Mouse (Mus musculus) Patski (cell line): ENCODE data around the gene Olfr1428. TPM values are rescaled to one million over a fixed set of nuclear protein-coding genes. Genes with fewer than 3 reads are reported as not detected.

ENCODE experiments used
- polyA plus RNA-seq: library from polyadenylated mRNA; unstranded; gene quantifications from one replicate; pipeline ENCODE4 v1.2.3, GENCODE M21; 2021

The Olfr1428 gene
- polyA plus RNA-seq, 1 experiment from 2014 or later = not detected

Other genes starting within 250 kb of the Olfr1428 start
- gene Olfr1419, start 240.8 kb downstream of the Olfr1428 start, polyA plus RNA-seq = not detected
- gene Olfr1420, start 229.3 kb downstream of the Olfr1428 start, polyA plus RNA-seq = 0.12 TPM
- 39.7 TPM for gene Patl1, start 203.5 kb downstream of the Olfr1428 start, polyA plus RNA-seq
- gene Osbp, start 150.0 kb downstream of the Olfr1428 start, polyA plus RNA-seq = 104 TPM
- not detected for gene Olfr1423, start 74.6 kb downstream of the Olfr1428 start, polyA plus RNA-seq
- gene Olfr1424, start 53.2 kb downstream of the Olfr1428 start, polyA plus RNA-seq = not detected
- gene Olfr1425, start 38.2 kb downstream of the Olfr1428 start, polyA plus RNA-seq = not detected
- gene Olfr1426, start 23.9 kb downstream of the Olfr1428 start, polyA plus RNA-seq = not detected
- not detected for gene Olfr1427, start 12.6 kb downstream of the Olfr1428 start, polyA plus RNA-seq
- not detected for gene Olfr76, start 7.3 kb upstream of the Olfr1428 start, polyA plus RNA-seq
- not detected for gene Olfr1555-ps1, start 54.2 kb upstream of the Olfr1428 start, polyA plus RNA-seq
- gene Olfr1431, start 84.7 kb upstream of the Olfr1428 start, polyA plus RNA-seq = not detected
- gene Olfr1432, start 116.7 kb upstream of the Olfr1428 start, polyA plus RNA-seq = not detected
- not detected for gene Olfr262, start 125.8 kb upstream of the Olfr1428 start, polyA plus RNA-seq
- not detected for gene Olfr235, start 145.1 kb upstream of the Olfr1428 start, polyA plus RNA-seq
- gene Olfr1434, start 164.0 kb upstream of the Olfr1428 start, polyA plus RNA-seq = not detected
- gene Olfr1436, start 183.2 kb upstream of the Olfr1428 start, polyA plus RNA-seq = not detected
- not detected for gene Olfr1437, start 209.2 kb upstream of the Olfr1428 start, polyA plus RNA-seq
- not detected for gene Olfr1438-ps1, start 220.0 kb upstream of the Olfr1428 start, polyA plus RNA-seq